Mouse (Mus musculus): Measurements from ENCODE around the gene Txndc11. TPM values are rescaled to one million over a fixed set of nuclear protein-coding genes. Genes with fewer than 3 reads are reported as not detected.

Txndc11 gene
- polyA plus RNA-seq, 1 experiment from 2014 or later, result 40.8 TPM

- H3K36me3 ChIP-seq, result peaks cover 36% of the 10 kb centered on the region
- H3K4me3 ChIP-seq, result 0 out of 2 replicates have a peak overlapping the region, but pooled peaks have one; percentile 3
- peaks cover 51% of the 10 kb centered on the region for H3K4me1 ChIP-seq
- no peak for DNase-seq (ENCODE audit: low spot score)
- WGBS, result 63% methylated on average over 6 of the region's 6 CpGs
- peak overlapping the region; percentile 19; the same call in 1 of the 2 replicates for H3K27ac ChIP-seq
- H3K27me3 ChIP-seq (ENCODE audit: insufficient read depth, poor library complexity, severe bottlenecking), result no peaks in the 10 kb centered on the region
- H3K9me3 ChIP-seq, result no peaks in the 10 kb centered on the region
These were observed 65.2 kb downstream of the Txndc11 start for GRCm38 (mm10) chr16:11069271-11069670.

- H3K36me3 ChIP-seq, result peaks cover 30% of the 10 kb centered on the region
- H3K27me3 ChIP-seq (ENCODE audit: insufficient read depth, poor library complexity, severe bottlenecking), result no peaks in the 10 kb centered on the region
- H3K9me3 ChIP-seq, result no peaks in the 10 kb centered on the region
- WGBS, result 88% methylated on average over 3 of the region's 3 CpGs
- H3K4me3 ChIP-seq, result 0 out of 2 replicates have a peak overlapping the region, but pooled peaks have one; percentile 3
- H3K4me1 ChIP-seq, result peaks cover 52% of the 10 kb centered on the region
- DNase-seq (ENCODE audit: low spot score), result no peak
- no peak overlapping the region; the same call in 1 of the 2 replicates for H3K27ac ChIP-seq
These were observed 65.8 kb downstream of the Txndc11 start for GRCm38 (mm10) chr16:11068666-11069065.

GRCm38 (mm10) chr16:11066833-11067191, 67.6 kb downstream of the Txndc11 start:
- peak overlapping the region; percentile 96 for H3K27ac ChIP-seq
- H3K36me3 ChIP-seq, result peaks cover 12% of the 10 kb centered on the region; the same call in 1 of the 2 replicates
- DNase-seq (ENCODE audit: low spot score), result no peak
- no peaks in the 10 kb centered on the region for H3K27me3 ChIP-seq (ENCODE audit: insufficient read depth, poor library complexity, severe bottlenecking)
- WGBS, result under 1% methylated on average over 22 of the region's 22 CpGs
- H3K9me3 ChIP-seq, result no peaks in the 10 kb centered on the region
- peak overlapping the region; percentile 80 for H3K4me3 ChIP-seq
- H3K4me1 ChIP-seq, result peaks cover 51% of the 10 kb centered on the region

- Histone ChIP-seq H3K36me3 (peaks cover 6% of the 10 kb centered on the region; the same call in 1 of the 2 replicates), H3K4me3 (peak within 1 kb of the TSS; percentile 80), H3K27ac (peak within 1 kb of the TSS; percentile 96), H3K9me3 (no peaks in the 10 kb centered on the region), H3K4me1 (peaks cover 51% of the 10 kb centered on the region), H3K27me3 (ENCODE audit: insufficient read depth, poor library complexity, severe bottlenecking) (no peaks in the 10 kb centered on the region)
- under 1% methylated on average over 78 of the region's 78 CpGs for WGBS
- DNase-seq (ENCODE audit: low spot score), result peak; percentile 99
These were observed 68.2 kb downstream of the Txndc11 start, which contains the start of gene Litaf for GRCm38 (mm10) chr16:11066029-11066832. Gene Litaf, minus strand, starts transcription at chr16:11066157.

GRCm38 (mm10) chr16:11065431-11065830, 69.0 kb downstream of the Txndc11 start:
- Histone ChIP-seq H3K27me3 (ENCODE audit: insufficient read depth, poor library complexity, severe bottlenecking) (no peaks in the 10 kb centered on the region), H3K4me1 (peaks cover 51% of the 10 kb centered on the region), H3K4me3 (peak overlapping the region; percentile 80), H3K27ac (peak overlapping the region; percentile 96), H3K36me3 (0 out of 2 replicates have a peak, but pooled peaks cover 3% of the 10 kb centered on the region), H3K9me3 (no peaks in the 10 kb centered on the region)
- WGBS, result 65% methylated on average over 5 of the region's 5 CpGs
- DNase-seq (ENCODE audit: low spot score), result no peak

- 0 out of 2 replicates have a peak overlapping the region, but pooled peaks have one; percentile 96 for H3K27ac ChIP-seq
These were observed 69.7 kb downstream of the Txndc11 start for GRCm38 (mm10) chr16:11064742-11065141.

GRCm38 (mm10) chr16:11064341-11064740, 70.1 kb downstream of the Txndc11 start:
- Histone ChIP-seq H3K27ac (no peak overlapping the region), H3K4me1 (peaks cover 40% of the 10 kb centered on the region), H3K27me3 (ENCODE audit: insufficient read depth, poor library complexity, severe bottlenecking) (no peaks in the 10 kb centered on the region), H3K4me3 (no peak overlapping the region), H3K9me3 (no peaks in the 10 kb centered on the region), H3K36me3 (0 out of 2 replicates have a peak, but pooled peaks cover 3% of the 10 kb centered on the region)
- 84% methylated on average over 4 of the region's 4 CpGs for WGBS
- DNase-seq (ENCODE audit: low spot score), result no peak

More at GRCm38 (mm10) chr16:11064742-11065141, 69.7 kb downstream of the Txndc11 start:
- DNase-seq (ENCODE audit: low spot score), result no peak
- no peaks in the 10 kb centered on the region for H3K9me3 ChIP-seq
- H3K4me1 ChIP-seq, result peaks cover 44% of the 10 kb centered on the region
- H3K4me3 ChIP-seq, result no peak overlapping the region
- no peaks in the 10 kb centered on the region for H3K27me3 ChIP-seq (ENCODE audit: insufficient read depth, poor library complexity, severe bottlenecking)
- WGBS, result 84% methylated on average over 6 of the region's 6 CpGs
- H3K36me3 ChIP-seq, result 0 out of 2 replicates have a peak, but pooled peaks cover 3% of the 10 kb centered on the region

GRCm38 (mm10) chr16:11062794-11063721, 71.4 kb downstream of the Txndc11 start:
- Histone ChIP-seq H3K27me3 (ENCODE audit: insufficient read depth, poor library complexity, severe bottlenecking) (no peaks in the 10 kb centered on the region), H3K27ac (peak overlapping the region; percentile 88), H3K36me3 (0 out of 2 replicates have a peak, but pooled peaks cover 3% of the 10 kb centered on the region), H3K4me3 (peak overlapping the region; percentile 33; the same call in 1 of the 2 replicates), H3K9me3 (no peaks in the 10 kb centered on the region), H3K4me1 (peaks cover 34% of the 10 kb centered on the region)
- DNase-seq (ENCODE audit: low spot score), result peak; percentile 84
- WGBS, result 23% methylated on average over 13 of the region's 13 CpGs

GRCm38 (mm10) chr16:11060645-11061044, 73.8 kb downstream of the Txndc11 start, which contains the start of gene Snn:
Gene Snn, plus strand, starts transcription at chr16:11060945.
- H3K27ac ChIP-seq, result no peak within 1 kb of the TSS
- no peak for DNase-seq (ENCODE audit: low spot score)
- H3K4me3 ChIP-seq, result no peak within 1 kb of the TSS
- H3K27me3 ChIP-seq (ENCODE audit: insufficient read depth, poor library complexity, severe bottlenecking), result no peaks in the 10 kb centered on the region
- no peaks in the 10 kb centered on the region for H3K9me3 ChIP-seq
- no peaks in the 10 kb centered on the region for H3K36me3 ChIP-seq
- WGBS, result 82% methylated on average over 4 of the region's 4 CpGs
- H3K4me1 ChIP-seq, result peaks cover 27% of the 10 kb centered on the region

GRCm38 (mm10) chr16:11055916-11056315, 78.5 kb downstream of the Txndc11 start:
- no peaks in the 10 kb centered on the region for H3K9me3 ChIP-seq
- H3K27me3 ChIP-seq (ENCODE audit: insufficient read depth, poor library complexity, severe bottlenecking), result no peaks in the 10 kb centered on the region
- no peak overlapping the region for H3K4me3 ChIP-seq
- H3K4me1 ChIP-seq, result peaks cover 16% of the 10 kb centered on the region
- 67% methylated on average over 5 of the region's 5 CpGs for WGBS
- no peaks in the 10 kb centered on the region for H3K36me3 ChIP-seq
- peak overlapping the region; percentile 44; the same call in 1 of the 2 replicates for H3K27ac ChIP-seq
- DNase-seq (ENCODE audit: low spot score), result no peak

- WGBS, result 82% methylated on average over 6 of the region's 6 CpGs
- Histone ChIP-seq H3K4me3 (no peak overlapping the region), H3K9me3 (no peaks in the 10 kb centered on the region), H3K27me3 (ENCODE audit: insufficient read depth, poor library complexity, severe bottlenecking) (no peaks in the 10 kb centered on the region), H3K27ac (0 out of 2 replicates have a peak overlapping the region, but pooled peaks have one; percentile 44), H3K36me3 (no peaks in the 10 kb centered on the region), H3K4me1 (peaks cover 16% of the 10 kb centered on the region)
- DNase-seq (ENCODE audit: low spot score), result no peak
These were observed 79.6 kb downstream of the Txndc11 start for GRCm38 (mm10) chr16:11054871-11055270.

GRCm38 (mm10) chr16:11054409-11054808, 80.0 kb downstream of the Txndc11 start:
- H3K4me1 ChIP-seq, result peaks cover 16% of the 10 kb centered on the region
- H3K9me3 ChIP-seq, result no peaks in the 10 kb centered on the region
- H3K27ac ChIP-seq, result no peak overlapping the region
- H3K27me3 ChIP-seq (ENCODE audit: insufficient read depth, poor library complexity, severe bottlenecking), result no peaks in the 10 kb centered on the region
- WGBS, result 64% methylated on average over 6 of the region's 6 CpGs
- H3K4me3 ChIP-seq, result no peak overlapping the region
- no peak for DNase-seq (ENCODE audit: low spot score)
- no peaks in the 10 kb centered on the region for H3K36me3 ChIP-seq
